In the genomic region with DNA sequence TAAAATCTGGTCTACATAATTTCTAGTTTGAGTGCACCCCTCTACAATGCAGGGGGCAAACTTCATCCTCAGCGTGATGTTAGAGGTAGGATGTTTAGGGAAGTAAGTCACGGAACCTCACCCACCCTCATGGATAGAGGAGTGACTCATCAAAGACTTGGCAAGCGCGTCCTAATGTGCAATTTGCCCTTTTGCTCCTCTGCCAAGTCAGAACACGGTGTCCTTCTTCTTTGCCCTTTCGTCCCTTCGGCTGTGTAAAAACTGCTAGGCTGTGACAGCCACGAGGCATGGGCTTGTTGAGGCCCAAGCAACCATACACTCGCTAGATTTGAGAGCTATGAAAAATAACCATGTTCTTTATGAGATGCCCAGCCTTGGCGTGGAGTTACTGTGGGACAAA, we compare ENCODE assay signal across 18 mouse cellular contexts. TPM values are rescaled to one million over a fixed set of nuclear protein-coding genes. Genes with fewer than 3 reads are reported as not detected.
A peak's percentile ranks its signal among the peaks of the same experiment; 100 is the strongest.
DNase-seq lines count a peak whose midpoint lies in the region; ATAC-seq lines count a peak whose summit lies in the region.
"Had no signal": no experiment of that assay in that cellular context is flagged by ENCODE, and none has a peak within 500 bp of the region (broad histone marks: within the 10 kb centered on the region; RNA-seq: fewer than 3 reads in every experiment).

No protein-coding gene starts in this region.

- no peak overlapping the region for H3K9ac ChIP-seq in hindbrain, embryonic 12.5 days
- H3K9ac ChIP-seq: embryonic facial prominence, embryonic 13.5 days; heart, embryonic 15.5 days; lung, embryonic 14.5 days had no signal

- no peak overlapping the region for H3K4me2 ChIP-seq in hindbrain, embryonic 12.5 days (replicated peaks)
- H3K4me2 ChIP-seq: embryonic facial prominence, embryonic 13.5 days; heart, embryonic 15.5 days; lung, embryonic 14.5 days; midbrain, embryonic 11.5 days had no signal

- peak; percentile 27 for DNase-seq in heart, adult 8-10 months (ENCODE audit: low spot score)
- DNase-seq in heart, postnatal 14 days = no peak
- peak; percentile 29 to 36 for DNase-seq in lung, adult 18-20 months
- DNase-seq in lung, postnatal 10 days = no peak
- peak; percentile 50 to 65 for DNase-seq in adrenal gland, adult 18-20 months (ENCODE audit: low spot score in 2 of 2)
- peak; percentile 9 for DNase-seq in kidney, postnatal 14 days
- no peak for DNase-seq in layer of hippocampus, postnatal 14 days (ENCODE audit: low spot score in 2 of 2)
- DNase-seq: lung, embryonic 14.5 days; right cerebral cortex, adult 18-20 months; thymus, postnatal 14 days had no signal

- H3K4me1 ChIP-seq in hindbrain, embryonic 12.5 days = no peaks in the 10 kb centered on the region
- H3K4me1 ChIP-seq: embryonic facial prominence, embryonic 13.5 days; heart, embryonic 15.5 days had no signal

- H3K4me3 ChIP-seq in hindbrain, embryonic 12.5 days = no peak overlapping the region
- H3K4me3 ChIP-seq: embryonic facial prominence, embryonic 13.5 days; heart, embryonic 15.5 days; layer of hippocampus, adult 2 months had no signal

- no peak overlapping the region for H3K27ac ChIP-seq in hindbrain, embryonic 12.5 days
- H3K27ac ChIP-seq: embryonic facial prominence, embryonic 13.5 days; heart, embryonic 15.5 days; hindbrain, postnatal 0 days; layer of hippocampus, adult 2 months had no signal

- 0 out of 2 replicates have a peak, but pooled peaks cover 4% of the 10 kb centered on the region for H3K9me3 ChIP-seq in hindbrain, embryonic 12.5 days (replicated peaks)
- H3K9me3 ChIP-seq: heart, embryonic 15.5 days had no signal

- no peak for ATAC-seq in hindbrain, embryonic 12.5 days (ENCODE audit: low FRiP score)
- ATAC-seq: hindbrain, postnatal 0 days had no signal

- 90% methylated on average over 10 of the region's 10 CpGs for WGBS in hindbrain, embryonic 12.5 days

- no peaks in the 10 kb centered on the region for H3K27me3 ChIP-seq in hindbrain, embryonic 12.5 days
- H3K27me3 ChIP-seq: embryonic facial prominence, embryonic 13.5 days; heart, embryonic 15.5 days had no signal

- intact Hi-C loops in heart, postnatal 14 days (cut with DNase I) = no loop called here

- H3K36me3 ChIP-seq in hindbrain, embryonic 12.5 days = no peaks in the 10 kb centered on the region
- H3K36me3 ChIP-seq: embryonic facial prominence, embryonic 13.5 days; G1E; heart, embryonic 15.5 days had no signal

RNA-seq across cellular contexts. Expression of a gene that starts 6.8 kb away (rescaled TPM):
- total RNA-seq in heart, adult 8-10 months (2022) = 1 to 10 TPM; 4.0 to 7.5 (median 6.2) TPM
- 10 to 100 TPM in 1 of 2 experiments, 1 to 10 TPM in 1; 8.6 to 10.9 TPM for total RNA-seq in heart, postnatal 14 days (2021)
- total RNA-seq in adrenal gland, adult 18-20 months (2021) = 1 to 10 TPM; 2.2 to 3.2 TPM
- polyA plus RNA-seq in hindbrain, embryonic 12.5 days (2016; fragmentation: Nextera tagmentation; extraction: Ambion mirVana) = 0.35 and 0.40 TPM in 2 replicates
- 1 to 10 TPM; 1.7 TPM for total RNA-seq in layer of hippocampus, postnatal 14 days (2021)
- total RNA-seq: G1E had no signal
- polyA plus RNA-seq: C2C12, G1E had no signal

Comparison
In these comparisons a context has a peak if more than half of its experiments do, and no peak if none do; other contexts are left out.
1. DNase-seq: peak in heart, adult 8-10 months (single experiment), lung, adult 18-20 months (2 of 2), adrenal gland, adult 18-20 months (2 of 2) and kidney, postnatal 14 days (single experiment); none in heart, postnatal 14 days (0 of 2), lung, postnatal 10 days (single experiment) and layer of hippocampus, postnatal 14 days (0 of 2).